Mouse (Mus musculus) kidney, adult 2 months (tissue): ENCODE results near the gene Med29.

Experiments
- CTCF ChIP-seq: fragments of 200-500 bp; conservative IDR thresholded peaks from 2 replicates; pipeline ENCODE4 v1.5.1; 2011; ENCODE audit warnings: low read depth, mild to moderate bottlenecking, control low read depth, low read length, moderate library complexity, mixed read lengths; ENCODE audit not compliant: insufficient read depth, insufficient read length
- POLR2A ChIP-seq: fragments of 200-500 bp; IDR thresholded peaks from one replicate; pipeline ENCODE4 v1.6.1; 2011; ENCODE audit warnings: low read depth, low read length, control low read depth

GRCm38 (mm10) chr7:28348601-28349000 lies 43.9 kb downstream of the Med29 start:
- TF ChIP-seq CTCF (peak; percentile 25), POLR2A (no peak)
